Mouse (Mus musculus): Measurements from ENCODE around the gene Naalad2. TPM values are rescaled to one million over a fixed set of nuclear protein-coding genes. Genes with fewer than 3 reads are reported as not detected.
A peak's percentile ranks its signal among the peaks of the same experiment; 100 is the strongest.
"Not testable (repeated sequence)": the region's sequence is repeated elsewhere in the genome, so short reads cannot be mapped to it uniquely, and the experiment has no call there.

Naalad2 gene
- polyA plus RNA-seq (2014; fragmentation: Nextera tagmentation; extraction: Ambion mirVana): 4.5 and 5.3 TPM in 2 replicates

GRCm38 (mm10) chr9:18402895-18403294 lies at the start of gene Naalad2:
Gene Naalad2 (minus strand): TSS chr9:18402995.
- not testable (repeated sequence) for ATAC-seq (ENCODE audit: insufficient number of reproducible peaks, insufficient read depth, low FRiP score, low read depth); H3K4me3 ChIP-seq (ENCODE audit: control insufficient read depth in 1 of 2, insufficient read depth in 1 of 2, low read depth in 1 of 2, low read length in 2 of 2); H3K27ac ChIP-seq (replicated peaks in 1 of 2; ENCODE audit: control insufficient read depth in 1 of 2, insufficient read depth in 1 of 2, low read depth in 2 of 2, low read length in 2 of 2); H3K4me2 ChIP-seq (ENCODE audit: low read length); H3K9ac ChIP-seq (ENCODE audit: low read length); H3K27me3 ChIP-seq (ENCODE audit: control insufficient read depth, insufficient read depth, low read length); H3K4me1 ChIP-seq (ENCODE audit: control insufficient read depth in 2 of 2, insufficient read depth in 2 of 2, low read length in 2 of 2); H3K9me3 ChIP-seq (ENCODE audit: control insufficient read depth, low read length); H3K36me3 ChIP-seq (ENCODE audit: control insufficient read depth, insufficient read depth, low read length)
- WGBS: 55% methylated on average over 2 of the region's 2 CpGs

GRCm38 (mm10) chr9:18431687-18432086 lies 28.9 kb upstream of the Naalad2 start:
- no peak overlapping the region for H3K4me3 ChIP-seq (ENCODE audit: control insufficient read depth in 1 of 2, insufficient read depth in 1 of 2, low read depth in 1 of 2, low read length in 2 of 2)

GRCm38 (mm10) chr9:18430354-18430753 lies 27.6 kb upstream of the Naalad2 start, which contains the start of gene Mbd3l2:
Gene Mbd3l2 (plus strand): TSS chr9:18430654.
- Histone ChIP-seq H3K36me3 (ENCODE audit: control insufficient read depth, insufficient read depth, low read length) (no peaks in the 10 kb centered on the region), H3K9me3 (ENCODE audit: control insufficient read depth, low read length) (no peaks in the 10 kb centered on the region)
- ATAC-seq (ENCODE audit: insufficient number of reproducible peaks, insufficient read depth, low FRiP score, low read depth): no peak

More at GRCm38 (mm10) chr9:18431687-18432086, 28.9 kb upstream of the Naalad2 start:
- Histone ChIP-seq H3K36me3 (ENCODE audit: control insufficient read depth, insufficient read depth, low read length) (no peaks in the 10 kb centered on the region), H3K4me2 (ENCODE audit: low read length) (no peak overlapping the region), H3K9ac (ENCODE audit: low read length) (no peak overlapping the region), H3K27me3 (ENCODE audit: control insufficient read depth, insufficient read depth, low read length) (no peaks in the 10 kb centered on the region), H3K4me1 (ENCODE audit: control insufficient read depth in 2 of 2, insufficient read depth in 2 of 2, low read length in 2 of 2) (no peaks in the 10 kb centered on the region; a peak in 1 of 4 replicates), H3K27ac (replicated peaks in 1 of 2; ENCODE audit: control insufficient read depth in 1 of 2, insufficient read depth in 1 of 2, low read depth in 2 of 2, low read length in 2 of 2) (no peak overlapping the region), H3K9me3 (ENCODE audit: control insufficient read depth, low read length) (no peaks in the 10 kb centered on the region)
- ATAC-seq (ENCODE audit: insufficient number of reproducible peaks, insufficient read depth, low FRiP score, low read depth): no peak
- WGBS: 59% methylated on average over 10 of the region's 10 CpGs

GRCm38 (mm10) chr9:18412371-18412770 lies 9.6 kb upstream of the Naalad2 start:
- not testable (repeated sequence) for H3K27ac ChIP-seq (replicated peaks in 1 of 2; ENCODE audit: control insufficient read depth in 1 of 2, insufficient read depth in 1 of 2, low read depth in 2 of 2, low read length in 2 of 2); ATAC-seq (ENCODE audit: insufficient number of reproducible peaks, insufficient read depth, low FRiP score, low read depth); H3K4me2 ChIP-seq (ENCODE audit: low read length); H3K4me3 ChIP-seq (ENCODE audit: control insufficient read depth in 1 of 2, insufficient read depth in 1 of 2, low read depth in 1 of 2, low read length in 2 of 2); H3K27me3 ChIP-seq (ENCODE audit: control insufficient read depth, insufficient read depth, low read length); H3K9me3 ChIP-seq (ENCODE audit: control insufficient read depth, low read length); H3K9ac ChIP-seq (ENCODE audit: low read length); H3K4me1 ChIP-seq (ENCODE audit: control insufficient read depth in 2 of 2, insufficient read depth in 2 of 2, low read length in 2 of 2); H3K36me3 ChIP-seq (ENCODE audit: control insufficient read depth, insufficient read depth, low read length)
- WGBS: 74% methylated on average over 4 of the region's 4 CpGs

More at GRCm38 (mm10) chr9:18430354-18430753, 27.6 kb upstream of the Naalad2 start, which contains the start of gene Mbd3l2:
- Histone ChIP-seq H3K27ac (replicated peaks in 1 of 2; ENCODE audit: control insufficient read depth in 1 of 2, insufficient read depth in 1 of 2, low read depth in 2 of 2, low read length in 2 of 2) (no peak within 1 kb of the TSS), H3K27me3 (ENCODE audit: control insufficient read depth, insufficient read depth, low read length) (no peaks in the 10 kb centered on the region), H3K4me2 (ENCODE audit: low read length) (no peak within 1 kb of the TSS), H3K4me3 (ENCODE audit: control insufficient read depth in 1 of 2, insufficient read depth in 1 of 2, low read depth in 1 of 2, low read length in 2 of 2) (no peak within 1 kb of the TSS), H3K4me1 (ENCODE audit: control insufficient read depth in 2 of 2, insufficient read depth in 2 of 2, low read length in 2 of 2) (no peaks in the 10 kb centered on the region; a peak in 1 of 4 replicates), H3K9ac (ENCODE audit: low read length) (no peak within 1 kb of the TSS)

GRCm38 (mm10) chr9:18404118-18404517 lies 1.3 kb upstream of the Naalad2 start, which contains the start of gene Ubtfl1:
Gene Ubtfl1 (plus strand): TSS chr9:18404418.
- WGBS: 52% methylated on average over 1 of the region's 1 CpGs
- Histone ChIP-seq H3K9ac (ENCODE audit: low read length) (no peak within 1 kb of the TSS), H3K4me2 (ENCODE audit: low read length) (no peak within 1 kb of the TSS), H3K36me3 (ENCODE audit: control insufficient read depth, insufficient read depth, low read length) (no peaks in the 10 kb centered on the region), H3K4me3 (ENCODE audit: control insufficient read depth in 1 of 2, insufficient read depth in 1 of 2, low read depth in 1 of 2, low read length in 2 of 2) (no peak within 1 kb of the TSS), H3K4me1 (ENCODE audit: control insufficient read depth in 2 of 2, insufficient read depth in 2 of 2, low read length in 2 of 2) (no peaks in the 10 kb centered on the region), H3K9me3 (ENCODE audit: control insufficient read depth, low read length) (no peaks in the 10 kb centered on the region), H3K27me3 (ENCODE audit: control insufficient read depth, insufficient read depth, low read length) (no peaks in the 10 kb centered on the region), H3K27ac (replicated peaks in 1 of 2; ENCODE audit: control insufficient read depth in 1 of 2, insufficient read depth in 1 of 2, low read depth in 2 of 2, low read length in 2 of 2) (no peak within 1 kb of the TSS)
- ATAC-seq (ENCODE audit: insufficient number of reproducible peaks, insufficient read depth, low FRiP score, low read depth): no peak

- Histone ChIP-seq H3K27me3 (ENCODE audit: control insufficient read depth, insufficient read depth, low read length) (no peaks in the 10 kb centered on the region), H3K36me3 (ENCODE audit: control insufficient read depth, insufficient read depth, low read length) (no peaks in the 10 kb centered on the region), H3K27ac (replicated peaks in 1 of 2; ENCODE audit: control insufficient read depth in 1 of 2, insufficient read depth in 1 of 2, low read depth in 2 of 2, low read length in 2 of 2) (no peak overlapping the region), H3K9ac (ENCODE audit: low read length) (no peak overlapping the region), H3K4me3 (ENCODE audit: control insufficient read depth in 1 of 2, insufficient read depth in 1 of 2, low read depth in 1 of 2, low read length in 2 of 2) (no peak overlapping the region), H3K4me1 (ENCODE audit: control insufficient read depth in 2 of 2, insufficient read depth in 2 of 2, low read length in 2 of 2) (no peaks in the 10 kb centered on the region), H3K9me3 (ENCODE audit: control insufficient read depth, low read length) (no peaks in the 10 kb centered on the region), H3K4me2 (ENCODE audit: low read length) (no peak overlapping the region)
- WGBS: 69% methylated on average over 1 of the region's 1 CpGs
- ATAC-seq (ENCODE audit: insufficient number of reproducible peaks, insufficient read depth, low FRiP score, low read depth): no peak
These were observed 3.2 kb downstream of the Naalad2 start for GRCm38 (mm10) chr9:18399629-18400028.

GRCm38 (mm10) chr9:18385782-18386181 lies 17.0 kb downstream of the Naalad2 start:
- H3K9ac ChIP-seq (ENCODE audit: low read length): peak overlapping the region; percentile 50
- H3K4me3 ChIP-seq (ENCODE audit: control insufficient read depth in 1 of 2, insufficient read depth in 1 of 2, low read depth in 1 of 2, low read length in 2 of 2): peak overlapping the region; percentile 18 to 35; a peak in 3 of 4 replicates
- H3K4me1 ChIP-seq (ENCODE audit: control insufficient read depth in 2 of 2, insufficient read depth in 2 of 2, low read length in 2 of 2): peaks cover 0 to 3% of the 10 kb centered on the region in 2 experiments; a peak in 1 of 4 replicates
- peak overlapping the region; percentile 53 for H3K4me2 ChIP-seq (ENCODE audit: low read length)
- no peaks in the 10 kb centered on the region for H3K36me3 ChIP-seq (ENCODE audit: control insufficient read depth, insufficient read depth, low read length)
- no peaks in the 10 kb centered on the region for H3K27me3 ChIP-seq (ENCODE audit: control insufficient read depth, insufficient read depth, low read length)
- H3K27ac ChIP-seq (replicated peaks in 1 of 2; ENCODE audit: control insufficient read depth in 1 of 2, insufficient read depth in 1 of 2, low read depth in 2 of 2, low read length in 2 of 2): no peak overlapping the region
- 12% methylated on average over 6 of the region's 6 CpGs for WGBS
- no peak for ATAC-seq (ENCODE audit: insufficient number of reproducible peaks, insufficient read depth, low FRiP score, low read depth)
- H3K9me3 ChIP-seq (ENCODE audit: control insufficient read depth, low read length): no peaks in the 10 kb centered on the region

GRCm38 (mm10) chr9:18373026-18373425 lies 29.8 kb downstream of the Naalad2 start:
- not testable (repeated sequence) for H3K27me3 ChIP-seq (ENCODE audit: control insufficient read depth, insufficient read depth, low read length); H3K9ac ChIP-seq (ENCODE audit: low read length); H3K4me2 ChIP-seq (ENCODE audit: low read length); H3K4me3 ChIP-seq (ENCODE audit: control insufficient read depth in 1 of 2, insufficient read depth in 1 of 2, low read depth in 1 of 2, low read length in 2 of 2); H3K9me3 ChIP-seq (ENCODE audit: control insufficient read depth, low read length); H3K27ac ChIP-seq (replicated peaks in 1 of 2; ENCODE audit: control insufficient read depth in 1 of 2, insufficient read depth in 1 of 2, low read depth in 2 of 2, low read length in 2 of 2); H3K36me3 ChIP-seq (ENCODE audit: control insufficient read depth, insufficient read depth, low read length); ATAC-seq (ENCODE audit: insufficient number of reproducible peaks, insufficient read depth, low FRiP score, low read depth); H3K4me1 ChIP-seq (ENCODE audit: control insufficient read depth in 2 of 2, insufficient read depth in 2 of 2, low read length in 2 of 2)
- 71% methylated on average over 1 of the region's 1 CpGs for WGBS

All from heart, embryonic 14.5 days (tissue).